Mouse (Mus musculus) lung, adult 18-20 months (tissue): ENCODE results near the gene Tmem223.
A peak's percentile ranks its signal among the peaks of the same experiment; 100 is the strongest.

Experiments used
- DNase-seq, 2 experiments: peaks; one replicate each; pipeline ENCODE4 v3.0.0; 2022; ENCODE audit warnings: mixed read lengths in 2 of 2

The Tmem223 gene

GRCm38 (mm10) chr19:8803879-8804660 is 33.3 kb downstream of the Tmem223 start:
- no peak for DNase-seq

- DNase-seq: no peak
Measured at GRCm38 (mm10) chr19:8806810-8807209, 36.0 kb downstream of the Tmem223 start.

GRCm38 (mm10) chr19:8815812-8816211 is 45.0 kb downstream of the Tmem223 start:
- no peak for DNase-seq

GRCm38 (mm10) chr19:8817001-8817400 is 46.2 kb downstream of the Tmem223 start:
- DNase-seq: no peak

GRCm38 (mm10) chr19:8818301-8818798 is 47.6 kb downstream of the Tmem223 start:
- DNase-seq: no peak

GRCm38 (mm10) chr19:8818801-8819595 is 48.2 kb downstream of the Tmem223 start, which contains the start of gene Ttc9c:
Ttc9c (minus strand) TSS chr19:8819333.
- DNase-seq: peak; percentile 99

- peak; percentile 99 for DNase-seq
Measured at GRCm38 (mm10) chr19:8819596-8820423, 49.0 kb downstream of the Tmem223 start, which contains the start of gene Hnrnpul2. Hnrnpul2 (plus strand) TSS chr19:8820010.

GRCm38 (mm10) chr19:8820424-8820956 is 49.7 kb downstream of the Tmem223 start:
- DNase-seq: no peak

GRCm38 (mm10) chr19:8821146-8821545 is 50.4 kb downstream of the Tmem223 start:
- DNase-seq: no peak
